Mouse (Mus musculus): Measurements from ENCODE around the gene Zfp212.

GRCm38 (mm10) chr6:47904361-47904760 lies 15.9 kb upstream of the Zfp212 start:
- TF ChIP-seq CTCF (IDR thresholded peaks at IDR 0.05; ENCODE audit: extremely low read depth, insufficient read length, insufficient replicate concordance, low read depth, low read length) (no peak), POLR2A (IDR thresholded peaks at IDR 0.05; ENCODE audit: low read depth, low read length) (no peak)

Data from small intestine, adult 2 months (tissue).